Mouse (Mus musculus) left cerebral cortex, adult 18-20 months (tissue): Measurements from ENCODE around the gene Ntrk3. TPM values are rescaled to one million over a fixed set of nuclear protein-coding genes. Genes with fewer than 3 reads are reported as not detected.

Source experiments
- DNase-seq, 2 experiments: peaks; one replicate each; pipeline ENCODE4 v3.0.0; 2021 to 2022; ENCODE audit warnings: low spot score in 2 of 2, mixed read lengths in 1 of 2
- total RNA-seq, 2 experiments: library from RNA; stranded (reverse); gene quantifications; 2 replicates each; pipeline ENCODE4 v1.2.3; 2021

Ntrk3 gene
- total RNA-seq, 2 experiments from 2014 or later, result 136 to 143 TPM

DNA sequence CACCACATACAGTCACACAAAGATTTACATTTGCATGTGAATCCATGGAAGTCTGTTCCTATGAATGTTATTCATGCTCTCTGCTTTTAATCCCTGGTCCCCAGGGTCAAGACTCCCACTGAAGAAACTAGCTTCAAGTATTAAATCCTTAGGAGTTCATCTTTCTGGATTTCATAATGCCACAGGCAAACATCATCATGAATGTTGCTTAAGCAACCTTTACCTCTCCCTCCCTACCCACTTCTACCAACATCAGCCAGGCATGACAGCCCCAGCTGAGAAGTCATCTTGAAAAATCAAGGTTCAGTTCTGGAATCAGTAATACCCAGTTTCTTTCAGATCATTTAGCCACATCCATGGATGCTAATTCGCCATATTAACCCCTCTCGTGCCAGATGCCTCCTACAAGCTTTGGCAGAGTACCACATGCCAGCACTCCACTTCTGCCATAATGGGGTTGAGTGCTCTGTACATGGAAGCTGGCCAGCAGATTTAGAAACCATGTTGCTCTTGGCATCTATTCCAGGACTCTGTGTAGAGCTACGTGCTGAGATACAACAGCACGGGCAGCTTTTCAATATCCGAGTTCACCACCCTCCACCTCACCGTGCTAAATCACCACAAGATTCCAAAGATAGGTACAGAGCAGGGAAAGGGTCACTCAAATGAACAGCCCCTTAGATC, 287.8 kb downstream of the Ntrk3 start:
- no peak for DNase-seq

- no peak for DNase-seq
Measured at GRCm38 (mm10) chr7:78448841-78449240, 289.0 kb downstream of the Ntrk3 start.

DNA sequence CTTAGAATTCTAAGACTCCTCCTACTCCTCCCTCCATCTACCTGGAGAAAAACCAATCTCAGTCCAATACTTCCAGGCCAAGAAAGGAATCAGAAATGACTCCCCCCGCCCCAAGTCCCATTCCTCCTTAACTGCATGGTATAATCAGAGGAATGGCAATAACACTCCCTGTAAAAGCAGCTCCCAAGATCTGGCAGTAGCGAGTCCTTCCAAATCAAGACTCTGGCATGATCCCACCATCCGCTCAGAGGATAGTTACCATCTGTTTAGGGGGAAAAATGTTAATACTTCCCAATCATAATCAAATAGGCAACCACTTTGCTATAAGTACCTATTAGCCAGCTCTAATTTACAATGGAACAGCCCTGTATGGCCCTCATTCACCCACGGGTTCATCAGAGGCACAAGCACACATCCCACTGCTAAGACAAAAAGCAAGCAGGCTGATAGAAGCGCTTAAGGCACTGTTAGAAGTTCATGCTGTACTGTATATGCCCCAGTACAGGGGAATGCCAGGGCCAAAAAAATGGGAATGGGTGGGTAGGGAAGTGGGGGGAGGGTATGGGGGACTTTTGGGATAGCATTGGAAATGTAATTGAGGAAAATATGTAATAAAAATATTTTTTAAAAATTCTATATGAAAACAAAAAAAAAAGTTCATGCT, 294.3 kb downstream of the Ntrk3 start:
- DNase-seq, result no peak

DNA sequence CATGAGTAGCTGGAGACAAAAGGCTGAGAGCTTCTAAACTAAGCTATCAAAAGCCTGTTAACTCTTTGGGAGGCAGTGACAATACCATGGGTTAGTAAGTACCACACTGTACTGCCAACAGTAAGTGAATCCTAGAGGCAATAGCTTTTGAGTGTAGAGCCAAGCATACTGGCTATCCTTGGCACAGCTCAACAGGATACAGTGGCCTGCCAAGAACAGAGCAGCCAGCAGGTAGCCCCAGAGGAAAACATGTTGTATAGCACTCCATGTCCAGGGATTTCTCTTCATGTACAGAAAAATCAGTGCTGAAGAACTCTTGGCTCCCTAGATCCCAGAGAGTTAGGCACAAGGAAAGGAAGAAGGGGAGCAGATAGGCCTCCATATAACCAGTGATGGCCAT, 296.1 kb downstream of the Ntrk3 start:
- no peak for DNase-seq

DNA sequence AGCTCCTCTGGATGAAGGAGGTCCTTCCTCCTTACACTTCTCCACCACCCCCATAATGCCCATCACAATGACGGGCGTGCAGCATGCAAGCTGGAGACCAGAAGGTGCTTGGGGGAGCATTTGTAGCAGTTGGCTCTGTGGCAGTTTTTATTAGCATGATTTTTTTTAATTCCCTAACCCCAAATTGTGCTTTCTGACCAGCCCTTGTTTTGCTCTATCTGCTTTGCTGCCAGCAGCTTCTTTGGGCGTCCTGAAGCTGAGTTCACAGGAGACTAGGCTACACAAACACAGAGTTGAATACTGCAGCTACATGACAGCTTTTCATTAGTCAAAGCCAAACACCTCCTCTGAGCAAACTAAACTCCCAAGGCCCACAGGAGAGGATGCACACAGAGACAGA, 296.9 kb downstream of the Ntrk3 start:
- DNase-seq, result no peak

DNA sequence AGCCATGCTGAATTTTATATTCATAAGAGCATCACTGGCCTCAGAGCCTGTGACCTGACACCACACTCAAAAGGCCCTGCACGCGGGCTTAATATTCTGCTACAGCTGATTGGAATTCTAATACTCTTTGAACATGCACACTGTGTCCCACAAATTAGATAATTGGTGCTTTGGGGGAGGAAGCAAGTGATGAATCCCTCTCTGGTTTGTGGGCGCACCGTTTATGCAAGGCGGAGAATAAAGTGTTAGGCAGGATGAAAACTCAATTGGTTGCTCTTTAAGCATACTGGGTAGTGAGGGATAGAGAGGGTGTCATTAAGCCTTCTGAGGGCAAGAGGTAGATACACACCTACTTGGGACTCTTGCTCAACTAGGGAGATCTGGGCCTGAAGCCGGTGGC, 297.3 kb downstream of the Ntrk3 start:
- no peak for DNase-seq

DNA sequence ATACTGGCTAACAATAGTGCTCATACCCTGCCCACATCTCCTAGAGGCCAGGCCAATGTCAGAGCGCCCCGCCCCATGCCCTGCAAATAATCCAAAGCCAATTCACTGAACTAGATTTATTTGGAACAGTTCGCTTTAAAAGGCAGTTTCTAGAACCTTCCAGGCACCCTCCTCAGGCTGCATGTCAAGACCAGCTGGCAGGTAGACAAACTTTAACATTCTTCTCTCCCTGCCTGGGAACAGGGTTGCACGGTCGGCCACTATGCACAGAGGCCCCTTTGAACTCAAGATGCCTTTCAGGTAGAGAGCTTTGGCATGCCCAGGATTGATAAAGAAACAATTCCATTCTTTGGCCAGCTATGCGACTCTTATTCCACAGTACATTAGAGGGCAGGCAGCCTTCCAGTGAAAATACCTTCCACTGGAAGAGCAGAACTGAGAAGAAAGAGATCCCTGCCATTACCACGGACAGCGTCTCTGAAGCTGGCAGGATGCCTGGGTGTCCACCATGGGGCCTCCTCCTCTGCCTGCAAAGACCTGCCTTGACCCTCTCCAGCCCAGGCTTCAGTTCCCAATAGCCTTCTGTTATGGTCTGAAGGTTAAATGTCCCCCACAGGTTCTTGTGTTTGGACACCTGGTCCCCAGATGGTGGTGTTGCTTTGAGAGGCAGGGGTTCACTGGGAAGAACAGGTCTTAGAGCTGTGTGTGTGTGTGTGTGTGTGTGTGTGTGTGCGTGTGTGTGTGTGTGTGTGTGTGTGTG, 298.3 kb downstream of the Ntrk3 start:
- DNase-seq, result no peak

GRCm38 (mm10) chr7:78433617-78434144, 304.1 kb downstream of the Ntrk3 start:
- DNase-seq, result no peak

DNA sequence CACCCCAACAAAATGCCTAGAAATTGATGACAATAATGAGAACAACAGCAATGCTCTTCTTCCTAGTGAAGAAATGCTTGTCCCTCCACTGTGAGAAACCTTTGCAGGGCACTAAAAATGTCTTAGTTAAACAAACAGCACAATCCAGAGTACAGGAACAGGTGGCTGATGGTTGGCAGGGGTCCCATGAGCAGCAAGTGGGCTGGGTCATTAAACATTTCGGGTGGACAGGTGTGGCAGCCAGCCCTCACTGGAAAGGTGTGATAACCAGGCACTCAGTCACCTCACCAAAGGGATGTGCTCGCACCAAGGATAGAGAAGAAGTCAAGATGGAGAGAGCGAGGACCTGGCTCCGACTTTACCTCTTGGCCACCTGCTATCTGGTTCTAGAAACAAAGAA, 306.2 kb downstream of the Ntrk3 start:
- DNase-seq, result no peak

DNA sequence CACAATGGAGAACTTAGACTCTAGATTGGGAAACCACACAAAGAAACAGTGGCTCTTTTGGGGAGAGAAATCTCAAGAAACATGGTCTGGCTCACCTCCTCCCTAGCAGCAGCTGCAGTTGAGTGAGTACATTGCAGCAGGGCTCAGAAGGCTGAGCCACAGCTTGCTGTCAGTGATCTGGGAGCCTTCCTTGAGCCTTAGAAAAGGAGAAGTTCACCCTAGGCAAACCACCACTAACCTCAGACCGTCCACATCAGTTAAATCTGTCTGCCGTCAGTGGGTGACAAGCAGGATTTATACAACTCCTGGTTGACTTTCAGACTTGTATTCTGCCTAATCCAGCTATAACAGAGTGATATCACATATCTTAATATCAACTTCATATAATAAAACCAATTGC, 325.6 kb downstream of the Ntrk3 start:
- no peak for DNase-seq

DNA sequence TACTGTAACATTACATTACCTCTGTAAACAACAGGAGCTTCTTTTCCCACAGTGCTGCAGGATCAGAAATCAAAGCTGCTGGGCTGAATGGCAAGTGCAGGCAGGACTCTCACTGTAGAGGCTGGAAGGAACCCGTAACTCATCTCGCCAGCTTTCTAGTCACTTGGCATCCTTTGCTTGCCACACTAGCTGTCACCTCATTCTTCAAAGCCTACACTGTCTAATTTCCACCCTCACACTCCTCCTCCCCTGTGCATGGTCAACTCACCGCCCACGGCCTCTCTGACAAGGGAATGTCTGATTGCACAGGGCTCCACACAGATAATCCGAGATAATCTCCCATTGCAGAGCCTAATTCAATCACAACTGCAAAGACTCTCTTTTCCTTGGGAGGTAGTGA, 327.8 kb downstream of the Ntrk3 start:
- DNase-seq, result peak in 1 of 2 experiments; percentile 38

DNA sequence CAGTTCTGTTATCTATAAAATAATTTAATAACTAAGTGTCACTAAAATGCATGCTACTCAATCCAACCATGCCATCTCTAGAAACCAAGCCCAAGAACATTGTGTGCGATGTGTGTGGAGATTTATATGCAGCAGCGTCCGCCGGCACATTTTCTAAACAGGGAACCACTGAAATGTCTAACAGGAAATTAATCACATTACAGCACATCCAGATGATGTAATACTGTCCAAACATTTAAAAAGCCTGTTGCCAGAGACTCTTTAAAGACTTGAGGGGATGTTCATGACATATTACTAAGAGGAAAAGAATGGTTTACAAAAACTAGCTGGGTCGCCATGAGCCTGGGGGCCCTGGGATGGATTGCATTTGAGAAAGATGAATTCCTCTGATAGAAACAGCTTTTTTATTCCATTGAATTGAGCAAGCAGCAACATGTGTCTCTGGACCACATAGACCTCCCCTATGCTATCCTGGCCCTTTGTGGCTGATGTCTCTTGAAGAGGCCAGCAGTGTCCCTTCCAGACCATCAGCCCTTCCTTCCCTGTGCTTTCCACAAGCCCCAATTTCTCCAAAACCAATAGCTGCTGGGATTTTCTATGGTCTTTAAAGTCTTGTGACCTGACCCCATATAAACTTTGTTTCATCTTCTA, 331.0 kb downstream of the Ntrk3 start:
- no peak for DNase-seq

DNA sequence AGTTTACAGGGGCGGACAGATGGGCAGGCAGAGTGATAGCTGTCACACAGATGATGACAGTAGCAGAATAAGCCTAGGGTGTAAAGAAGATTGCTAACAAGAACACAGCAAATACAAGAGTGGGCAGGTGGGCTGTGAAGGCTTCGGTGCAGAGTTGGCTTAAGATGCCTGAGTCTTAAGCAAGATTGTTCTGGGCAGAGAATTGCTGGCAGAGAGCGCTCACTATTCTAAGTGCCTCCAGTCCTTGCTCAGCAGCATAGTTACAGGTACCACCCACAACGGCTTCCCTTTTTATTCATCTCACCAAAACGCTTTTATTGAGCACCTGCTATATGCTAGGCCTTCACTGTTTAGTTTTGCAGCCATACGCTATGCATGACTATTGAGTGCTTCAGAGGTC, 333.3 kb downstream of the Ntrk3 start:
- DNase-seq, result peak in 1 of 2 experiments; percentile 35

GRCm38 (mm10) chr7:78402495-78402894, 335.3 kb downstream of the Ntrk3 start:
- no peak for DNase-seq

- no peak for DNase-seq
Measured at GRCm38 (mm10) chr7:78400219-78400618, 337.6 kb downstream of the Ntrk3 start.

DNA sequence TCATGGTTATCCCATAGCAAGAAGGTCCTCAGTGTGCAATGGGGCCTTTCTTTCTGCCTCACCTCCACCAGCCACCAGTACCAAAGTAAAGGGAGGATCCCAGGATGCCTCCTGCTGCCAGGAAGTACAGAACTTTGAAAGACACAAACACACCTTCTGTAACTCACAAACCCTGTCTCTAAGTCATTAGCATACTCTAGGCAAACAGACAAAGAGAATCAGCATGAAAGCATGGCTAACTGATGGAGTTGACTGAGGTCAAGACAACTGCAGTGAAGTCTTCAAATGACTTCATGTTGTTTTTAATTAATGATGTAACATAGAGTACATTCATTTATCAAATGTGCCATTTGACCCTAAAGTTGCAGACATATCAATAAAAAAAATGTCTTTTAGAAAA, 339.4 kb downstream of the Ntrk3 start:
- DNase-seq, result no peak

- DNase-seq, result peak; percentile 33 to 55
Measured at GRCm38 (mm10) chr7:78397215-78397614, 340.6 kb downstream of the Ntrk3 start.

DNA sequence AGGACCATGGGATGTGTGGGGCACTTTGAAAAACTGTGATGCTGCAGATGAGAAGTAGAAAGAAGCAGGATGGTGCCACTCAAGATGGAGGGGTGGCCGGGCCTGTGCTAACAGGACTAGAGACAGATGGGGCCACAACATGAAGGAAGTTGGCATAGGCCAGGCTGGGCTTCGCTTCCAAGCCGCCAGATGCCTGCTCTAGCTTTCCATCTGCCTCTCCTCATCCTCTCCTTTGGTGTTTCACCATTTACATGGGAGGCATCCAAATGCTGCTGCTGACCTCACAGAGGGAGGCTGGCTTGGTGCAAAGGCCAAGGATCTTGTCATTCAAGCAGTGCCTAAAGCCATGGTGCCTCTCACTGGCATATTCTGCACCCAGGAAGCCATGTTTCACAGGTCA, 347.8 kb downstream of the Ntrk3 start:
- DNase-seq, result peak in 1 of 2 experiments; percentile 30

- no peak for DNase-seq
Measured at GRCm38 (mm10) chr7:78388101-78388500, 349.7 kb downstream of the Ntrk3 start.

- no peak for DNase-seq
Measured at GRCm38 (mm10) chr7:78385971-78386370, 351.8 kb downstream of the Ntrk3 start.

GRCm38 (mm10) chr7:78384111-78384510, 353.7 kb downstream of the Ntrk3 start:
- no peak for DNase-seq
